Mouse (Mus musculus) small intestine, adult 2 months (tissue): ENCODE data around the gene Ptprd.

Experiments used
- CTCF ChIP-seq: fragments of 200-500 bp; IDR thresholded peaks from 2 replicates; pipeline ENCODE4 v1.5.1; 2012; ENCODE audit warnings: low read depth, mild to moderate bottlenecking, control low read depth, inconsistent platforms, low read length, moderate library complexity, mixed read lengths; ENCODE audit not compliant: insufficient replicate concordance, insufficient read length; ENCODE audit errors: extremely low read depth
- POLR2A ChIP-seq: fragments of 200-500 bp; IDR thresholded peaks from 2 replicates; pipeline ENCODE4 v1.6.1; 2012; ENCODE audit warnings: low read depth, mild to moderate bottlenecking, control low read depth, inconsistent platforms, low read length, moderate library complexity

DNA sequence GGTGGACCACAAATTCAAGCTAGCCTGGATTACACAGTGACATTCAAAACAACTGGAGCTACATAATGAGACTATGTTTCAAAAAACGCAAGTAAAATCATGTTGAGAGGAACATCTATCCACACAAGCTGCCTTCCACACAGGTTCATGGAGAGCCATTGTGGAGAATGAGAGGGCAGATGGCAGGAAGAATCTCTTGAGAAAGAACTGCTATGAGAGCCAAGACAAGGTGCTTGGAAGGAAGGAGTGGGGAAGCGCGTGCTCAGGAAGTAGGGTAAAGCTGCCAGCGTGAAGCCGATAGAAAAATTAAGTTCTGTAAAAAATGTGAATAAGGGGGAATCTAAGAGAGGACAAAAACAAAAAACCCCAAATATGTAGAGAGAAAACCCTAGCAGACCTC is 1808.5 kb downstream of the Ptprd start:
- TF ChIP-seq CTCF (no peak), POLR2A (no peak)
